Mouse (Mus musculus): ENCODE measurements around the gene Olfr996. TPM values are rescaled to one million over a fixed set of nuclear protein-coding genes. Genes with fewer than 3 reads are reported as not detected.
"Not testable (repeated sequence)": the region's sequence is repeated elsewhere in the genome, so short reads cannot be mapped to it uniquely, and the experiment has no call there.

Gene Olfr996
- polyA plus RNA-seq (2012), result not detected in 2 replicates

DNA sequence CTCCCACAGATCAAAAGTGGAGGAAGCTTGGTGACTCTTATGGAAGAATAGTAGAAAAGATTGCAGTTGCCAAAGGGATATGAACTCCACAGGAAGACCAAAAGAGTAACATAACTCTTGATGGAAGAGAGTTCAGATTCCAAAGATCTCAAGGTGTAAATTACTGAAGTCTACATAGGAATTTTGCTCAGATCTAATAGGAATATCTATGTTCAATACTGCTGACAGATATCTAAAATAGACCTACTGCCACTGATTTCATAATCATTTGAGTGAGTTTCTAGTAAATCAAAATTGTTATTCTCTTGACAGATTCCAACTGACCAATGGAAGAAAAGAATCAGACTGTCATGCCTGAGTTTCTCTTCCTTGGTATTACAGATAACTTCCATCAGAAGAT is at the start of gene Olfr996:
Olfr996 (plus strand) TSS at position 301 of the 400 bp plus-strand sequence.
- no peak for TF ChIP-seq GATA1 (IDR thresholded peaks at IDR 0.05; ENCODE audit: low read length)

DNA sequence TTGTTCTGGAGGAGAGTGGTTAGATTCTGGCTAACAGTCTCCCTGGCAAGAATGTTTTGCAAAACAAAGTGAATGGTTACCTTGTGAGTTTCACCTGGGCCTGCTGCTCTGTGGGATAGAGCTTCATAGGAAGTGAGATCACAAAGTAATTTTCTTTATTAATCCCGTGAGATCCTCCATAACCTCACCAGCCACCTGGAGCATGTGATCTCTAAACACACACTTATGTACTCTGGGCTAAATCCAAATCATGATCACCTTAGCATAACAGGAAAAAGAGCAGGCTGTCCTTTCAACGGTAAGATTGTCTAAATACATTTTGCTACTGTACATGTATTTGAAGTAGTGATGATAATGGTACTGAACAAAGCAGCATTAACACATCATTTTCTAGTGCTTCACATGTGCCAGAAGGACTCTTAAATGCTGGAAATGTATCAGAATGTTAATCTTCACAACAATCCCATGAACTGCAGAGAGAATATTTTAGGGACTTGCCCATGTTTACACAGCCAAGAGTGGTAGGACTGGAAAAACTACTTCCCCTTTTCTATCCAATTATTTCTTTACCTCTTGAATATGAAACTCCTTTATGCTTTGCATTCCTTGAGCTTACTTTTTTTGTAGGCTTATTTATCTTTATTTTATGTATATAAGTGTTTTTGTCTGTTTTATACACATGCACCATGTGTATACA is 46.8 kb upstream of the Olfr996 start:
- TF ChIP-seq GATA1 (IDR thresholded peaks at IDR 0.05; ENCODE audit: low read length), result no peak

DNA sequence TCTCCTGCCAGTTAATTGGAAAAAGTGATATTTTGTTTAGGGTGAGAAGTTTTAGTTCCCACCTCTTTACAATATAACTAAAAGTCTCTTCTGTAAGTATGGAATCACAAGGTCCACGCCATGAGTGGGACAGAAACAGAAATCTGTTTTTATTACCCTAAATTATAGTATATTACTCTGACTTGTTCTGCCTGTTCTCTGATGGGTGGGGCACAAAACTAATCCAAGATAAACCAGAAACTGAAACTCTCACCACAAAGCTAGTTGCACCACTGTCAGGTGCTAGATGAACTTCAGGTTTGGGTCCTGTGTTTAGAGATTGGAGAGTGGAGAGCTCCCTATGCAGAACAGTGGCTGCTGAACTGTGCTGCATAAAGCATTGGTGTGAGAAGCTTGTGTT is 45.1 kb upstream of the Olfr996 start:
- TF ChIP-seq GATA1 (IDR thresholded peaks at IDR 0.05; ENCODE audit: low read length), result no peak

DNA sequence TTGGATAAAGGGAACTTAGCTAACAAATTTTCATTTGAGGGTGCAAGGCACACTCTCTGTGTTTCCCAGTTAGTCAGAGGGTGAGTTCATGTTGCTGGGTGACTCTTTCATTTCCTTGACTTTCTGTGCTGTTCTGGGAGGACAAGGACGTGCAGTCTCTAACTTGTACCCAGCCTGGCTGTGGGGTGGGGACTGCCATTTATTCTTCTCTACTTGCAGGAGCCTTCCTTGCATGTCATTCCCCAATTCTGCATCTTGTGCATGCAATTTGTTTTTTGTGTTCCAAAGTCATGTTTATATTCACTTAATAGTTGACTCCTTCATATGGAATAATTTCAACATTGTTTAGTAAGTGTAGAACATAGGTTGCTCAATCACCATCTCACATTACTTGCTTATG is 24.2 kb upstream of the Olfr996 start:
- no peak for TF ChIP-seq GATA1 (IDR thresholded peaks at IDR 0.05; ENCODE audit: low read length)

DNA sequence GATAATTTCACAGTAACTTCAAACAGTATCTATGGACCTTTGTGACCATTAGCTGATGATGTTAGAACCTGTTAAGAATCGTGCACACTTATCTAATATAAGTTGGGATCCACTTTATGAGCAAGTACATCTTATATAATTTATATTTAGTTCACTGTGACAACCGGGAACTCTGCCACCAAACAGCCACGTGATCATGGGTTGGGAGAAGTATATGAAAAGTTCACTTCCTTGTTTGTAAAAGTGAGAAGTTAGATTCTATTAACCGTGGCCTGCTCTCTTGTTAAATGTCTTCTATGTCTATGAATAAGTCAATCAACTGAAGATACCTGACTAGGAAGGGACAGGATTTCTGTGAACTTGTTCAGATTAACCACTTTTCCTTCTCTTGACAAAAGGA is 18.8 kb upstream of the Olfr996 start:
- no peak for TF ChIP-seq GATA1 (IDR thresholded peaks at IDR 0.05; ENCODE audit: low read length)

DNA sequence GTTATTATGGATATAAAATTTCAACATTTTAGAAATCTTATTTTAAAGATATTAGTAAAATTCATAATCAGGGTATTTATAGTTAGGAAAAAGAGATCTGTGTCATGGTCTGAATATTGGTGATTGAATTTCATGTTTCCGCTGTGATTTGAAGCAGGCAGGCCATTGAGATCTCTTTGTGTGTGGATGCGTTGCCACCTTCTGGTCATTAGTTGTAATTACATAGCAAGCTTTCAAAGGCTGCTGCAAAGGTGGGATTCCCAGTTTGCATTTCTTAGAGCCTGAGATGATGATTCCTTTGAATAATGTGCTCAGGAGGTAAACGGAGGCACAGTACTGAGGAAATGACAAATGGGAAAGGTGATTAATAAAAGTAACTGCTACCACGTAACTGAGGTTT is 17.8 kb upstream of the Olfr996 start:
- no peak for TF ChIP-seq GATA1 (IDR thresholded peaks at IDR 0.05; ENCODE audit: low read length)

DNA sequence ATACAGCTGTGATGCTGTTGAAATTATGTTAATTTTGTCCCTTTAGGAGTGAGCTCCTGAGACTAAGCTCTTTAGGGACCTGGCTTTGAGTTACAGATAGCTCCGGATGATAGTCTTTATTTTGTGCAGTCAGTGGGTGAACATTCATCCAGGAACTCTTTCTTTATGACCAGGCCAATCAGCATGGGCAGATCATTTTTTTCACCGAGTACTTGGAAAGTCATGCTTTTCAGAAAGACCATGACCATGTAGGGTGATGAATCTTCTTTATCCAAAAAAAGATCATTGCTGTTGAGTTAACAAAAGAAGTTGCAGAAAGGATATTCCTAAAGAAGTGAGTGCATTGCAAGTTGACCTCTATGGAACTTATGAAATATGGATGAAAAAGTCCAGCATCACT is 9.6 kb downstream of the Olfr996 start, which contains the start of gene Olfr998:
Olfr998 (plus strand) TSS at position 301 of the 400 bp plus-strand sequence.
- not testable (repeated sequence) for TF ChIP-seq GATA1 (IDR thresholded peaks at IDR 0.05; ENCODE audit: low read length)

DNA sequence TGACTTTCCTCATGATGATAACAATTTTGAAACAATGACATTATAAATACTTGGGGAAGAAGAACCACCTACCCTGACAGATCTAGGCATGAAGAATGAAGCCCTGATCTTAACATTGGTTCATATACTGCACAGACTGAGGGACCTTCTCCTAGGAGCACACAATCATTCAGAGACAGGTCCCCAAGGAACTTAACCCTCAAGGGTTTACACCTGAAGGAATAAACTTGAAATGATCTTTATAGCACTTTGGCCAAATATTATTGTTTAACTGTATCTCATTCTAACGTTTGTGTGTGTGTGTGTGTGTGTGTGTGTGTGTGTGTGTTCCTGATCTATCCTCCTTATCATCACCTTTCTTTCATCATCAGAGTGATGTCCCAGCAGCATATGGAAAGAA is 32.8 kb downstream of the Olfr996 start, which contains the start of gene Olfr1000:
Olfr1000 (minus strand) TSS at position 101 of the 400 bp plus-strand sequence.
- TF ChIP-seq GATA1 (IDR thresholded peaks at IDR 0.05; ENCODE audit: low read length), result no peak

Other genes with a start within 250 kb of the Olfr996 start
- gene Olfr987, start 239.9 kb upstream of the Olfr996 start, polyA plus RNA-seq (2012), result not detected in 2 replicates
- gene Olfr988, start 216.0 kb upstream of the Olfr996 start, polyA plus RNA-seq (2012), result not detected in 2 replicates
- gene Olfr992, start 169.7 kb upstream of the Olfr996 start, polyA plus RNA-seq (2012), result not detected in 2 replicates
- not detected in 2 replicates for gene Olfr993, start 164.3 kb upstream of the Olfr996 start, polyA plus RNA-seq (2012)
- not detected in 2 replicates for gene Olfr994, start 142.8 kb upstream of the Olfr996 start, polyA plus RNA-seq (2012)
- not detected in 2 replicates for gene Olfr995, start 135.6 kb upstream of the Olfr996 start, polyA plus RNA-seq (2012)
- not detected in 2 replicates for gene 4833423E24Rik, start 60.2 kb upstream of the Olfr996 start, polyA plus RNA-seq (2012)
- not detected in 2 replicates for gene Olfr998, start 9.7 kb downstream of the Olfr996 start, polyA plus RNA-seq (2012)
- not detected in 2 replicates for gene Olfr1000, start 32.7 kb downstream of the Olfr996 start, polyA plus RNA-seq (2012)
- not detected in 2 replicates for gene Olfr1002, start 71.5 kb downstream of the Olfr996 start, polyA plus RNA-seq (2012)
- not detected in 2 replicates for gene Olfr154, start 85.2 kb downstream of the Olfr996 start, polyA plus RNA-seq (2012)
- not detected in 2 replicates for gene Olfr1006, start 99.6 kb downstream of the Olfr996 start, polyA plus RNA-seq (2012)
- not detected in 2 replicates for gene Olfr1008, start 110.2 kb downstream of the Olfr996 start, polyA plus RNA-seq (2012)
- not detected in 2 replicates for gene Olfr1009, start 136.2 kb downstream of the Olfr996 start, polyA plus RNA-seq (2012)
- not detected in 2 replicates for gene Olfr1012, start 183.6 kb downstream of the Olfr996 start, polyA plus RNA-seq (2012)
- gene Olfr1013, start 187.9 kb downstream of the Olfr996 start, polyA plus RNA-seq (2012), result not detected in 2 replicates
- not detected in 2 replicates for gene Olfr1014, start 193.5 kb downstream of the Olfr996 start, polyA plus RNA-seq (2012)
- gene Olfr1015, start 202.8 kb downstream of the Olfr996 start, polyA plus RNA-seq (2012), result not detected in 2 replicates
- gene Olfr1016, start 223.3 kb downstream of the Olfr996 start, polyA plus RNA-seq (2012), result not detected in 2 replicates
- not detected in 2 replicates for gene Olfr1018, start 239.3 kb downstream of the Olfr996 start, polyA plus RNA-seq (2012)

Data from G1E-ER4 (cell line).